Mouse (Mus musculus): ENCODE measurements around the gene Ccl20. TPM values are rescaled to one million over a fixed set of nuclear protein-coding genes. Genes with fewer than 3 reads are reported as not detected.

Ccl20 gene
- polyA plus RNA-seq (2014; fragmentation: Illumina TruSeq; extraction: RNeasy Lipid Tissue Mini Kit (QIAGEN cat#74804); ENCODE audit: low read depth, low replicate concordance): not detected

GRCm38 (mm10) chr1:83116447-83117137 lies at the start of gene Ccl20:
Ccl20 (plus strand) TSS chr1:83116766.

DNA sequence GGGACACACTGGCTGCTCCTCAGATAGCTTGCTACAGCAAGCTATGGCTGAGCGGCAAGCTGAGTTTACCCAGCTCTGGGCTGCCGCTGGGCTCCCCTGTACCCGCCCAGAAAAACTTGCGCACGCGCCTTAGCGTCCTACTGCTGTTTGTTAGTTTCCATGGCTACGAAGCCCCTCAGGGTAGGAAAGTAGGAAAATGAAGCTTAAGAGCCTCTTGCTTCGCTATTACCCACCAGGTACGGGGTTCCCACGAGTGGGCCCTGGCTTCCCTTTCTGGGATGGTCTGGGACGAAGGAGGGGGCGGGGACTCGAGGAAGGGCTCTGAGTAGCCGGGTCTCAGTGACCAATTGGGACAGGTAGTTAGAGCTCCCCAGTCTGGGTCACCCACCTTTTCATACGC lies 43.0 kb downstream of the Ccl20 start, which contains the start of gene Daw1:
Gene Daw1 (plus strand): TSS at position 150 of the 400 bp plus-strand sequence.

Other genes starting within 250 kb of the Ccl20 start
- gene A030005L19Rik, start 203.4 kb upstream of the Ccl20 start, polyA plus RNA-seq (2014; fragmentation: Illumina TruSeq; extraction: RNeasy Lipid Tissue Mini Kit (QIAGEN cat#74804); ENCODE audit: low read depth, low replicate concordance): not detected
- not detected for gene A030014E15Rik, start 191.8 kb upstream of the Ccl20 start, polyA plus RNA-seq (2014; fragmentation: Illumina TruSeq; extraction: RNeasy Lipid Tissue Mini Kit (QIAGEN cat#74804); ENCODE audit: low read depth, low replicate concordance)
- not detected for gene Gm6217, start 185.4 kb upstream of the Ccl20 start, polyA plus RNA-seq (2014; fragmentation: Illumina TruSeq; extraction: RNeasy Lipid Tissue Mini Kit (QIAGEN cat#74804); ENCODE audit: low read depth, low replicate concordance)
- not detected for gene A030003K21Rik, start 173.4 kb upstream of the Ccl20 start, polyA plus RNA-seq (2014; fragmentation: Illumina TruSeq; extraction: RNeasy Lipid Tissue Mini Kit (QIAGEN cat#74804); ENCODE audit: low read depth, low replicate concordance)
- not detected for gene Gm7544, start 160.8 kb upstream of the Ccl20 start, polyA plus RNA-seq (2014; fragmentation: Illumina TruSeq; extraction: RNeasy Lipid Tissue Mini Kit (QIAGEN cat#74804); ENCODE audit: low read depth, low replicate concordance)
- not detected for gene Gm47955, start 156.5 kb upstream of the Ccl20 start, polyA plus RNA-seq (2014; fragmentation: Illumina TruSeq; extraction: RNeasy Lipid Tissue Mini Kit (QIAGEN cat#74804); ENCODE audit: low read depth, low replicate concordance)
- gene Gm47959, start 116.2 kb upstream of the Ccl20 start, polyA plus RNA-seq (2014; fragmentation: Illumina TruSeq; extraction: RNeasy Lipid Tissue Mini Kit (QIAGEN cat#74804); ENCODE audit: low read depth, low replicate concordance): not detected
- gene Slc19a3, start 78.3 kb upstream of the Ccl20 start, polyA plus RNA-seq (2014; fragmentation: Illumina TruSeq; extraction: RNeasy Lipid Tissue Mini Kit (QIAGEN cat#74804); ENCODE audit: low read depth, low replicate concordance): 53.2 TPM
- not detected for gene Krtap28-10, start 74.3 kb upstream of the Ccl20 start, polyA plus RNA-seq (2014; fragmentation: Illumina TruSeq; extraction: RNeasy Lipid Tissue Mini Kit (QIAGEN cat#74804); ENCODE audit: low read depth, low replicate concordance)
- gene Gm47969, start 71.8 kb upstream of the Ccl20 start, polyA plus RNA-seq (2014; fragmentation: Illumina TruSeq; extraction: RNeasy Lipid Tissue Mini Kit (QIAGEN cat#74804); ENCODE audit: low read depth, low replicate concordance): not detected
- not detected for gene A030005K14Rik, start 57.4 kb upstream of the Ccl20 start, polyA plus RNA-seq (2014; fragmentation: Illumina TruSeq; extraction: RNeasy Lipid Tissue Mini Kit (QIAGEN cat#74804); ENCODE audit: low read depth, low replicate concordance)
- not detected for gene Krtap28-13, start 55.8 kb upstream of the Ccl20 start, polyA plus RNA-seq (2014; fragmentation: Illumina TruSeq; extraction: RNeasy Lipid Tissue Mini Kit (QIAGEN cat#74804); ENCODE audit: low read depth, low replicate concordance)
- gene Daw1, start 43.0 kb downstream of the Ccl20 start, polyA plus RNA-seq (2014; fragmentation: Illumina TruSeq; extraction: RNeasy Lipid Tissue Mini Kit (QIAGEN cat#74804); ENCODE audit: low read depth, low replicate concordance): 0.44 TPM